In the genomic region with DNA sequence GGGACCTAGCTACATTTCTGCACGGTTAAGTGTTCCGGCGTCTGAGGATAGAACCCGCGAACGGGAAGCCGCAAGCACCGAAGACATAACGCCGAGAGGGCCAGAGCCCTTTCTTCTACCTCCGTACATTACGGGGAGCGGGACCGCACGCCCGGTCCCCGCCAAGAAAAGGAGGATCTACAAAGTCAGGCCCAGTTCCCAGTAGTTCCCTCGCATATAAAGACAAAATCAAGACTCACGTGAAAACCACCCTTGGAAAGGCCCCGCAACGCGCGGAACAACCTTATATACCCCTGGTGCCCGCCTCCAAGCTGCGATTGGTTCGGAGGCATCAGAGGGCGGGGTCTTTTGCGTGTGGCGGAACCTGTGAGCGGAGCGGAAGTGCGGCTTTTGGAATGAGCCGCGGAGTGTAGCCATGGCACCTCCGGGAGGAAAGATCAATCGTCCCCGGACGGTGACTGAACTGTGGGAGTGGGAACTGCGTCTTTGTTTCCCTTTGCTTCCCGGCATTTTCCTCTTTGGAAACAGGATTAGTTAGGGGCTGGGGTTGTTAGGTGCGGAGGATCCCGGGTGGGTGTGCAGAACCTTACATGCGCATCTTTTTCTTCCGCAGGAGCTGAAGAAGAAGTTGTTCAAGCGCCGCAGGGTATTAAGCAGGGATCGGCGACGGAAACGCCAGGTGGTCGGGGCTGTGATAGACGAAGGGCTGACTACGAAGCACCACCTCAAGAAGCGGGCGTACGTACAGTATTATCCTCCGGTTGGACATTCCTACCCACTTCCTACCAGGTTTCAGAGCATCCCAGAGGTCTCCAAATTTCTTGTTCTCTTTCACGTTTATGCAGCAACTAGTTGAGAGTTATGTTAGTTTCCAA, we compare ENCODE assay signal across 8 mouse cellular contexts. TPM values are rescaled to one million over a fixed set of nuclear protein-coding genes. Genes with fewer than 3 reads are reported as not detected.
DNase-seq lines count a peak whose midpoint lies in the region; ATAC-seq lines count a peak whose summit lies in the region.

A gene (plus strand): TSS at position 343 of the 875 bp plus-strand sequence.
A gene (plus strand): TSS at position 416 of the 875 bp plus-strand sequence.

- H3K9me3 ChIP-seq in hindbrain, embryonic 11.5 days (ENCODE audit: control insufficient read depth, low read length): no peaks in the 10 kb centered on the region

- peak; percentile 92 for ATAC-seq in frontal cortex, adult (ENCODE audit: low TSS enrichment)
- peak; percentile 95 for ATAC-seq in hindbrain, embryonic 11.5 days (ENCODE audit: low FRiP score)

- peak within 1 kb of the TSS; percentile 83 for H3K9ac ChIP-seq in hindbrain, embryonic 11.5 days (ENCODE audit: low read depth, low read length)

- H3K27ac ChIP-seq in hindbrain, embryonic 11.5 days (ENCODE audit: low read depth, low read length): peak within 1 kb of the TSS; percentile 80

- H3K4me3 ChIP-seq in hindbrain, embryonic 11.5 days (ENCODE audit: low read depth, low read length): peak within 1 kb of the TSS; percentile 64

- H3K27me3 ChIP-seq in hindbrain, embryonic 11.5 days (ENCODE audit: control insufficient read depth, insufficient read depth, low read length): no peaks in the 10 kb centered on the region

- no peaks in the 10 kb centered on the region for H3K36me3 ChIP-seq in hindbrain, embryonic 11.5 days (ENCODE audit: control insufficient read depth, insufficient read depth, low read length)

- peaks cover 3% of the 10 kb centered on the region for H3K4me1 ChIP-seq in hindbrain, embryonic 11.5 days (replicated peaks; ENCODE audit: control insufficient read depth, insufficient read depth, low read length)

- H3K4me2 ChIP-seq in hindbrain, embryonic 11.5 days (replicated peaks; ENCODE audit: low read depth, low read length): peak within 1 kb of the TSS; percentile 74

- WGBS in hindbrain, embryonic 11.5 days: under 1% methylated on average over 58 of the region's 58 CpGs

- DNase-seq in MEL-GATA-1-ER (ENCODE audit: extremely low read depth, low read depth): peak; percentile 92
- DNase-seq in cerebellum, adult 8-10 months: peak; percentile 92
- peak; percentile 97 for DNase-seq in hindbrain, embryonic 11.5 days (ENCODE audit: low spot score)
- DNase-seq in layer of hippocampus, postnatal 10 days (ENCODE audit: low spot score in 2 of 2): peak; percentile 93 to 95
- peak; percentile 98 for DNase-seq in lung, postnatal 10 days
- peak; percentile 92 for DNase-seq in ovary, postnatal 36 days (ENCODE audit: low spot score)
- DNase-seq in thymus, postnatal 25 days: peak; percentile 95

RNA-seq across cellular contexts. Expression of the first gene that starts in this region (rescaled TPM):
- polyA plus RNA-seq in hindbrain, embryonic 11.5 days (2014; fragmentation: Nextera tagmentation; extraction: Ambion mirVana): 107 and 112 TPM in 2 replicates
- total RNA-seq in layer of hippocampus, postnatal 10 days (2021): 10 to 100 TPM; 18.9 to 27.6 TPM

RNA-seq across cellular contexts. Expression of the second gene that starts in this region (rescaled TPM):
- not detected in 2 replicates for polyA plus RNA-seq in hindbrain, embryonic 11.5 days (2014; fragmentation: Nextera tagmentation; extraction: Ambion mirVana)
- total RNA-seq in layer of hippocampus, postnatal 10 days (2021): 1 to 10 TPM; 3.8 to 4.6 TPM

Comparison
In these comparisons a context has a peak if more than half of its experiments do, and no peak if none do; other contexts are left out.
1. Peak in every context shown above with its lines: DNase-seq, ATAC-seq, H3K4me3 ChIP-seq and H3K27ac ChIP-seq.